Mouse (Mus musculus) regulatory T cell (primary cell): ENCODE data around the gene Syt16.

Source experiments
- in situ Hi-C: fragments of 300-600 bp; cut with MboI, MseI; formaldehyde crosslinking; loops from one replicate; pipeline ENCODE4 v1.15.1; 2025; ENCODE audit warnings: high pct_unique_total_duplicates

Gene Syt16

DNA sequence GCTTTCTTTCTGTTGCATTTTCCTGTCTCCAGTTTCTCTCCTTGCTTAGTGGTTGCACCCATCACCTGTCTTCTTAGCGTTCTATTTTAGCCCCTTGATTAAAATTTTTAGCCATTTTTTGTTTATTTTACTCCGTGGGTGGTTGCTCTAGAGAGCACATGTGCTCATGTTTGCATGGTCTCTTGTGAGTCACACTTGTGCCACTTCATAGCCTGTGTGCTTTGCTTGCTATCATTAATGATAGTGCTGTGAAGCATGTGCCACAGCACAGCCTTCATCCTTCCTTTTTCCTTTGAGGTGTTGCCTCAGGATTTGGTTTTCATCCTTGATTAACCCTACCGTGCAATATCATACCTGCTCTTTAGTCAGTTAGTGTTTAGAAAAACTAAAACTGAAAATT is 214.7 kb downstream of the Syt16 start:
- in situ Hi-C loops: no loop called here

DNA sequence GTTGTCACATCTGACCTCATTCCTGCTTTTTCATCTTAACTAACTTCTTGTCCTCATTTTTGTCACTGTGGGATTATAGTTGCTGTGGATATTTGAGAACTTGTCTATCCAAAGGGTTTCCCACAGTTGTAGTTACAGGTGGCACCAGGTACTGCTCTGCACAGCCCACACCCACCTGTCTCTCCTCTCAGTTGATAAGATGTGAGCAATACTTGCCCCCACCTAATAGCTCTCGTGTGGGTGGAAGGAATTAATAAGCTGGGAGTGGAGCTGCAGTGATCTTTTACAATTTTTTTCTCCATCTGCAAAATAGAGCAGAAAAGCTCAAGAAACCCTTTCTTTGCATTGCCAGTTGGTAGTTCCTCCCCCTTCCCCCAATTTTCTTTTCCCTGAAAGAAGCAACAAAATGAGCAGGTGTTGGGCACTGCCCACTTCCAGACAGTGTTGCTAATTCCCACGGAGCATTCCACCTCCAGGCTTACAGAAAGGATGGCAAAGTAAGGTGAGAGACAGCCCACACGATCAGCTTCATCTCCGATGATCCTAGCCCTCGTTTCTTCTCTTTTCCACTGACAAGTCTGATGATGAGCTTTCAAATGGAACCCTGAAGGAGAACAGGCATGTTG is 218.8 kb downstream of the Syt16 start:
- in situ Hi-C loops: no loop called here

DNA sequence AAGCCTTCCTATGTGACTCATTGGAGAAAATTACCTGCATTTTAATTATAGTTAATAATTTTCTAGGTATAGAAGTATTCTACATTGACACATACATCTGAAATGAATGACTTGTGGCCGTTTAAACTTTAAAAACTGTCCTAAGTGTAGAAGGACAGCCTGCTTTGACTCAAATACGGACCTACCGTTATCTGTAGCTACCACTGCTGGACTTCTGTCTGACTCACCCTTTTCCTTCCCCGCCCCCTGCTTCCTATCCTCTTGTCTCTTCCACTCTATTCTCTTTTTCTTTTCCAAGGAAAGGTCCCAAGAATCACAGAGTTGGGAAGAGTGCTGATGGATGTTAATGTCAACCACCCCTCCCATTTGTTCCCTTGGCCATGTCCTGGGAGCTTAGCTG is 222.4 kb downstream of the Syt16 start:
- in situ Hi-C loops: no loop called here

DNA sequence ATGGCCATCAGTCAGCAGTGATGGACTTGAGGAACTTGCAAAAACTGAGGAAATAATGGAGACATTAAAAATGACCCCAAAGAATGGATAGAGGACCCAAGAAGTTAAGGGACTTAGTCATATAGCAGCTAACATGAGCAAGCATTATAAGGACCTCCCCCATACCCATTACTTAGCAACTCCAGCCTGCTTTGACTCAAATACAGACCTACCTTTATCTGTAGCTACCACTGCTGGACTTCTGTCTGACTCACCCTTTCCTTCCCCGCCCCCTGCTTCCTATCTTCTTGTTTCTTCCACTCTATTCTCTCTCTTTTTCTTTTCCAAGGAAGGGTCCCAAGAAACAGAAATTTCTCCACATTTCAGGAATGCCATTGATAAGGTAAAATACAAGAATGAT is 223.2 kb downstream of the Syt16 start:
- in situ Hi-C loops: no loop called here

DNA sequence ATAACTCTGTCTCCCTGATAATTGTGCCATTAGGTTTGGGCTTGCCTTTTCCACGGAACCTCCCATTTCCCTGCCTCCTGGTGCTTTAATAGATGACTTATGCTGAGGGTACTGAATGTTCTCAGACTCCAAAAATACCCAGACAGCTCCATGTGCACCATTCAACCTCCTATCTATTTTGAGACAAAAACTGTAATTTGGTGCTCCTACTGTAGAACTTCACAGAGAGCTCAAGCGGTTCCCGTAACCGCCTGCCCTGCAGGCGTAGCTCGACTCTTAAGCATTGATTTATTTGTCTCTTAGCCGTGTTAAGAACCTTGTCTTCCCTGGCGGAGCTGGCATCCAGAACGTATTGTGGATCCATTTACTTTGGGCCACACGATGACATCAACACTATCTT is 233.3 kb downstream of the Syt16 start:
- in situ Hi-C loops: no loop called here

DNA sequence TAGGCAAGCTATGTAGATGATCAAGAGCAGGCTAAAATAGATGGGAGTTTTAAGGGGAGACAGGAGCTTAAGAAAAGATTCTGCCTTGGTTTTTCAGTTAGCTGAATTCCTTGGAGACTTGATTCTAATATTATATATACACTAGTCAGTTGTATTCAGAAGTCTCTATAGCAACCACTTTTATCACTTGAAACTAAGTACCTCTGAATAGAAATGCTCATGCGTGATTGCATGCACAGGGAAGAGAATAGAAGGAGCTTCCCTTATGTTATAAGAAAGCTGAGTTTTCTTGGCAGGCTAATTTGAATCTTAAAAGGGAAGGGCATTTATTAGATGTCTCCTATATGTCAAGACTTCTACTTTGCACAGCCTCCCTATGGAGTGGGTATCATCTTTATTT is 235.4 kb downstream of the Syt16 start:
- in situ Hi-C loops: no loop called here

DNA sequence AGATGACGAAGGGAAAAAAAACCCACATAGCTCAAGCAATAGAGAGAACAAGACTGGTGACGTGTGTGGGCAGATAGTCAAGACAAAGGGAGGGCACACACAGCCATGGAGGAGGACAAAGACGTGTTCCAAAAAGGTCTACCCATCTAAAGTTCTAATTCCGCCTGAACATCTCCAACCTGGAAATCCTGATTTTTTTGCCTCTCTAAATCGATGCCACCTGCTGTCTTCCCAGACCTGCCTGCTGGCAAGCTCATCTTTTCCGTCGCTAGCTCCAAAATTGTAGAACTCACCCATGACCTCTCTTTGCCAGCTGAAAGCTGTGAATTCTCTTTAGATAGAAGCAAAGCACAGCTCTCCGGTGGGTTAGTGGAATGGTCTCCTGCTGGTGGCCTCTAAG is 238.7 kb downstream of the Syt16 start:
- in situ Hi-C loops: no loop called here

DNA sequence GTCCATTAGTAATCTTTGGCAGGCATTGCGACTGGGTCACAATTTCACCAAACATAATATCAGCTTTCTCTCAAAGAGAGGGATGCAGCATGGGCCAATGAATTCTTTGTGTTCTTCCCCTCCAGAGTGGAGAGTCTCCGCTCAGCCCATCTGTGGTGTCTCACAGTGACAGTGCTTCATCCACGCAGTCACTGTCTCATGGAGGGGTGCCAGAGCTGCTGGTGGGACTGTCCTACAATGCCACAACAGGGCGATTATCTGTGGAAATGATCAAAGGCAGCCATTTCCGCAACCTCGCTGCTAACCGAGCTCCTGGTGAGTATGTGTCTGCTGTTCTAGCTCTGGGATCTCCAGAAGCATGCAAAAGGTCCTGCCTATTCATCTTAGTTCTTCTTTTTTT is 240.6 kb downstream of the Syt16 start:
- in situ Hi-C loops: no loop called here

DNA sequence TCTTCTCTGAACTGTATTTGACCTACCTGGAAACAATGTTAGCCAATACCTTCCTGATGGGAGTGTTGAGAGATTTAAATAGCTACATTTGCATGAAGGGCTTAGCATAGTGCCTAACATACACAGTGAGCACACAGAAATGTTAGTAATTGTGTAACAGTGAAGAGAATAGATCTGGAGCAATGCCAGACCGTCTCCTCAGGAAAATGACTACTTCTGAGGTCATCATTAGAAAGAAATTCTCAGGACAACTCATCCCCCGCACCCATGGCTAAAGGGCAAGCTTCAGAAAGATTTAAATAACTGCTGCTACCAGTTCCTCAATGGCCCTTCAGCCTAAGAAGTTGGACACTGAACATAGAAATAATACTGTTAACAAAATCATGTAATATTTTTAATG is 241.3 kb downstream of the Syt16 start:
- in situ Hi-C loops: no loop called here

DNA sequence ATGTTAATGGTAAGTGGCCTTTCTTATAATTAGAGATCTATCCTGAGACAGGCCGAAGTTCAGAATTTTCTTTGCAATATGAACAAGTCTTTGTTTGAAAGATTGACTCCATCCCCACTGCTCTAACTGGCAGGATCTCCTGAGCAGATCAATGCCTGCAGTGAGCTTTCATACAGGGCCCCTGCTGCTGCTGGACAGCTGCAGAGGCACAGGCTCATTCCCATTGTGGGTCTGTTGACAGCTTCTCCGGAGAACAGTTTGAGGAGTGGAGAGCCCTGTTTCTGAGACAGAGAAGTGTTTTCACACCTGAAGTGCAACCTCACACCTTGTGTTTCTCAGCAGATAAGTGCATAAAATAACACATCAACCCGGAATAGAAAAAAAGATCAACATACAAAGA is 267.4 kb downstream of the Syt16 start:
- in situ Hi-C loops: no loop called here

DNA sequence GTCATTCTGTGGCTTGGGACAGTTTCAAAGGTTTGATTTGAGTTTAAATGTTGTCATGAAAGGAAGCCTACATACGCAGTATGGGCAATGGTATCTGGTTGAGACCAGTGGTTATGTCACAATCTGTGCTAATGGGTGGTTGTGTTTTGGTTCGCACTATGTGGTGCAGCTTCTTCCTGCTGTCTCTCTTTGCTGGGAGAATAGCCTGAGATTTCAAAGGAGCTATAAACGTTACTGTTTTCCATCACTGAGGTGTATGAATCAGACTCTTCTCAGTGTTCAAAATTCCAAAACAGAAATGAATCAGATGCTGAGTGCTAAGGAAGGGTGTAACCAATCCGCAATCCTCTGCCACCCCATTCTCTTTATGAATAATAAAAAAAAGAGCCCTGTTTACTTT is 269.6 kb downstream of the Syt16 start:
- in situ Hi-C loops: no loop called here

DNA sequence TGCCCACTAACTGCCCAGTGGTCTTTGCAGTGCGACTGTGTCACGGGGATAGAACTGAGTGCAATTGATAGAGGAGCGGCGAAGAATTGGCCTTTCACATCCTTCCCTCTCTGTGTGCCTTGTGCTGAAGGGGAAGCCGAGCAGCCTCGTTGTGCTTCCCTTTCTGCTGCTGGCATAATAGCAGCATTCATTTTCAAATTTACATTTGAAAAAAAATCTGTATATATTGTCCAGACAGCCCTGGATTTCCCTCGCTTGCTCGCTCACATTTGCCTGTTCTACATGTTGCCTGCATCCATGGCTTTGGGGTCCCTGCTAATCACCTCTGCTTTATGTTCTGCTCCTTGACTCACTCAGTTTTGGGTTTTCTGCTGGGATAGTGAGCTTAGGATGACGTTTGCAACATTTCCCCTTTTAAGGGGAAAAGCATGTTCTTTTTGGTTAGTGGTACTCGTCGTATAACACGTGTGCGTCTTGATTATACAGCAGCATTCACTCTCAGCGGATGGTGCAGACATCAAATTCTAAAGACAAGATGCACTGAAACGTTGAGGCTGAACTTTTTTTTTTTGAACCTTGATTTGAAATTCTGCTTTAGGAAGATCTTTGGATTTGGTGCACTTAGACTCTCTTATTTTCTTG is 271.3 kb downstream of the Syt16 start:
- in situ Hi-C loops: no loop called here

DNA sequence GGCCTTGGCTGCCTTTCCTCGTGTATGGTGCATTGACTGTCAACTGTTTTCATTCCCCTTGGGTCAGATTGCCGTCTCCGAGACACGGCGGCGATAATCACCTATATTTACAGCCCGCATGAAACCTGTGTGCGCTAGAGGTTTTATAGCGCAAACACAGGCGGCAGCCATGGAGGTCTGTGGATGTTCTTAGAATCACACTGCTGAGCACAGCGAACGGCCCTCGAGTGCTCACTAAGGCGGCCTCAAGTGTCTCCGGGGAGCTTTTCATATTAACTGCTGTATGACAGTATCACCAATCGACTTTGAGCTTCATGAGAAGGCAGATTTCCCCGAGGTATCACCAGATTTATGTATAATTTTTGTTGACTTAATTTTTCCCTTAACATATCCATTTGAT is 275.1 kb downstream of the Syt16 start:
- in situ Hi-C loops: no loop called here

DNA sequence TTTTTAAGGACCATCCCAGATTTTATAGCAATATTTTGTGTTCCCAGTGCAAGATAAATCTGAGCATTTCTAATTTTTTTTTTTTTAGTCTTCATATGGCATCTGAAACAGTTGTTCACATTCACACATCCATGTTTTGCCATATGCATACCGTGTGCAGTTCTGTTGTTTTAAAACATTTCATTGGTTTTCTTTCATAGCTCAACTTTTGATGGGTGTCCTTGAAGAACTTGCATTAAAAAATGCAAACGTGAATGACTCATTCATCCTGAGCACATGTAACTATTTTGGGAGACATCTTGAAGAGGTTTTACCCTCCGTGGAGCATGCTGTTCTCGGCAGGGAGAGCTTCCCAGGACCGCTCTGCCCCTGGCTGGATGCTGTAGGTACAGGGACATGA is 279.8 kb downstream of the Syt16 start:
- in situ Hi-C loops: loop anchor here (25.0 kb wide), 1 partner anchor 515 kb away; no protein-coding TSS in a partner anchor

DNA sequence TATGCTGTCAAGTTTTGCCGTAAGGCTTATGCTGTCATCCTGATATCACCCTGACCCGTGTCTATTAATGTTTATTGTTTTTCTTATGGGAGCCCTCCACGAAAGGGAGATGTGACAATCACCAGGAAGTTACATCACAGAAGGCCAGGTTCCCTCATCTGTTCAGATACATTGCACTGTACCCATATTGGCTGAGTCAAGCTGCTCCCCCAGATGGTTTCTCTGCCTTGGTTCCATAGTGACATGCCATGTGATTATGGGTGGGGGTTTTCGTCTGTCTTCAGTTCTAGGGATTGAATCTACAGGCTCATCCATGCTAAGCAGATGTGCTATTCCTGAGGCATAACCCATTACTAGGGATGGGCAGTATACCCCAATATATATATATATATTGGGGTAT is 283.9 kb downstream of the Syt16 start:
- in situ Hi-C loops: loop anchor here (25.0 kb wide), 1 partner anchor 519 kb away; no protein-coding TSS in a partner anchor

DNA sequence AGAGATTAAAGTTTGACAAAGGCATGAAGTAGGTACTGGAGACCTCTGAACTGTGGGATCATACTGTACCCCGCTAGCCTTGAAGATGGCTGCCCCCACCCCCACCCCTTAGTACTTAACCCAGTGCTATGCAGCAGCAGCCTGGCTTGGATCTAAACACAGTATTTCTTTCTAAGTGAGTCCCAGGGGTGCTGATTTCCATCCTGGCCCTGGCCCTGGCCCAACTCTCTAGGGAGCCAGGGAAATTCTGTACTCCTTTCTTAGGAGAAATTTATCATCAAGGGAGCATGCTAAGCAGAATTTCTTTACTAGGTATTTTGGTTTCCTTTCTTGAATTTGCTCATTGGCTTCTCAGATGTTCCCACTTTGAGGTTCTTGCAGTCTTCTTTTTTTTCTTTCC is 285.4 kb downstream of the Syt16 start:
- in situ Hi-C loops: loop anchor here (25.0 kb wide), 1 partner anchor 521 kb away; no protein-coding TSS in a partner anchor

DNA sequence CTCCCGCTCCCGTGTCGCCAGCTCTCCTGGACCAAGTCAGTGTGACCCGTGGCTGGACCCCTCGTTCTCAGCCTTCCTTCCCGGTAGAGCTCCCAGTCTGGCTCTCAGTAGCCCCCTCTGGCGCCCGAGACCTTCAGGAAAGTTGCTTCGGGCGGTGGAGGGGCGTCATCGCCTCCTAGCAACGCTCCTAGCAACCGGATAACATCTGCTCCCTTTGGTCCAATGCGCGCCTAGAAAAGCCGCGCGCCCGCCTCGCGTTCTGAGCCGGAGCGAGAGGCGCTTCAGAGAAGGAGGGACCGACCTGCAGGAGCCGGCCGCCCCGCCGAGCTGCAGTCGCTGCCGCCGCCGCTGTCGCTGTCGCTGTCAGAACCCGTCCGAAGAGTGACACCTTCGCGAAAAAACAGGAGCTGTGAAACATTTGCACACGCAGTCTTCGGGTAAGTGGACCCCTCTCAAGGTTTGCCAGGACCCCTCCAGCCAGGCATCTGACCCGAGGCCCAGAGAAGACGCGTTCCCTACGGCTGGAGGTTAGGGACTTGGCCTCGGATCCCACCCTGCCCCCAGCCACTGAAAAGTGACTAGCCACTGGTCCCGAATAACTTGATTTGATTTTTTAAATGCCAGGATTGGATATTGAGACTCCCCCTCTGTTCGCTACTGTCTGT is 286.7 kb downstream of the Syt16 start:
- in situ Hi-C loops: loop anchor here (25.0 kb wide), 1 partner anchor 522 kb away; no protein-coding TSS in a partner anchor

DNA sequence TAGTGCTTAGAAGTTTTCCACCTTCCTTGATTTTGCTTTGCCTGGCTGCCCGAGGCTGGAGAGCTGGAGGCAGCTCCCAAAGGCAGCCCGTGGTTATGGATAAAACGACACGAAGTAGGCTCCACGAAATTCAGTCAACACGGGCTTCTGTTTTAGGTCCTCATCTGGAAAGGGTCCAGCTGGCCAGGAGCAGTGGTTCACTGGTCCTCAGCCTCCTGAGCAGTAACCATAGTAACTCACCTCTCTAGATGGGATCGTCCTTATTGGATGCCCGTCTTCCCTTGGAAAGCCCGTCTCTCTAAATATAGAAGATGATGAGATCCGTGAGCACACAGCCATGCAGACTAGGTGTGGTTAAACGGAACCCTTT is 287.2 kb downstream of the Syt16 start:
- in situ Hi-C loops: loop anchor here (25.0 kb wide), 1 partner anchor 522 kb away; no protein-coding TSS in a partner anchor

DNA sequence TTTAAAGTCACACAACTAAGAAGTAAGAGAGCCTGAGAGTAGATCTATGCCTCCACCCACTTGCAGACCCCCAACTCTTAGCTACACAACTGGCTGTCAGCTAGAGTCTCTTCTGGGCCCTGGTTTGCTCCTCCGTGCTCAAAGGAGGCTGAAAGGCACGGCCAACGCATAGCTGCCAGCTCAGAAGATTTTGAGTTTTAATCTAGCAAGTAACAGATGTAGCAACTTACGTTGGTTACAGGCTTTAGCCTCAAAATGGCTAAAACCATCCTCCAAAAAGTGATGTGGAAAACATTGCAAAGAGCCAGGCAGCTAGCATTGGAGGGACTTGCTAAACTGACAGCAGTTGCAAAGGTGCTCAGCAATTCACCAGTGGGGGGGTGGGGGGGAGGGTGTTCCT is 293.5 kb downstream of the Syt16 start:
- in situ Hi-C loops: loop anchor here (5.0 to 25.0 kb wide), 2 partner anchors 274 to 529 kb away; no protein-coding TSS in a partner anchor

DNA sequence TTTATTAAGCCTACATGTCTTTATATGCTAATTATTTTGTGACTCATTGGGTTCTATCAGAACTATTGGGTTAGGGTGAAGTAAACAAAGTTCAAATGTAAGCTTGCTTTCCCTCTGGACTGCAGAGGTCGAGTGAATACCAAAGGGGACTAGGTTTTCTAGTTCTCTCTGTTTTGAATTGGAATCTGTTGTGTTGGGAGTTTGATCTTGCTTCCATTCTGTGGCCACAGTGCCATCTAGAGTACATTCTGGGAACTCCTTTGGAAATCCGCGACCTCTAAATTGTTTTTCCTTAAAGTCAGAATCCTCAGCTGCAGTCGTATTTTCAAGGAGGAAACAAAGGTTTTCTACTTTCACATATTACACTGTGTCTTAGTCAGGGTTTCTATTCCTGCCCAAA is 296.2 kb downstream of the Syt16 start:
- in situ Hi-C loops: loop anchor here (5.0 to 25.0 kb wide), 2 partner anchors 276 to 531 kb away; no protein-coding TSS in a partner anchor

DNA sequence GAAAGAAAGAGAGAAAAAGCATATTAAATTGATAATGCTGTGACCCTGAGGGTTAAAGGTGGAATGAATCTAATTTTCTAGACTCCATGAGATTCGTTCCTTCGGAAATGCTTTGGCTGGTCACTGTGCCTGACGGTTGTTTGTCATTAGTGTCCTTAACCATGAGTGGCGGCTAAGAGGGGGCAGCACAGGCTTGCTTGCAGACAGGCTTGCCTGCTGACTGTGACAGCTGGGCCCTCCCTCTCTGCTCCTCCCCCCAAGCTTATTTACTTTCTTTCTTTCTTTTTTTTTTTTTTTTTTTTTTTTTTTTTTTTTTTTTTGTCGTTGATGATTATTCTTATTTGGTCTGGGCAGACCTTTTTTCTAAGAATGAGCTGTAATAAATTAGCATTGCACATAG is 298.9 kb downstream of the Syt16 start:
- in situ Hi-C loops: loop anchor here (25.0 kb wide), 1 partner anchor 534 kb away; no protein-coding TSS in a partner anchor

DNA sequence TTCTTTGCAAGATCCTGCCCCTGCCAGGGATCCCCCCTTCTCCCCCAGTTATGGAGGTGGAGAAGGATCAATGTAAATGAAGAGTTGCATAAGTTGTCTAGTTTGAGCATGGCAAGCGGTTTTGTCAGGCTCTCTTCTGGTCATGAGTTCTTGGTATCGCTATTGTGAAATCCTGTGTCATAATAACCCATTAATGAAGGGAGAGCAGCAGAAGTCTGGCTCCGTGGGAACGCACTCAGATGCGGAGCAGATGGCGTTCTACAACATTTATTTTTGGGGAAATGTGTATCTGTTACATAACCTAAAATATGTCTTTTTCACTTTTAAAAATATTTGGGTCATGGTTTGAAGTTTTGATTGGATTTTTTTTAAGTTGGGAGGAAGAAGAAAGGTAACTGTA is 304.1 kb downstream of the Syt16 start:
- in situ Hi-C loops: loop anchor here (25.0 kb wide), 1 partner anchor 1336 kb away; no protein-coding TSS in a partner anchor
